Comparison of ENCODE assay signal across 13 mouse cellular contexts in the genomic region with DNA sequence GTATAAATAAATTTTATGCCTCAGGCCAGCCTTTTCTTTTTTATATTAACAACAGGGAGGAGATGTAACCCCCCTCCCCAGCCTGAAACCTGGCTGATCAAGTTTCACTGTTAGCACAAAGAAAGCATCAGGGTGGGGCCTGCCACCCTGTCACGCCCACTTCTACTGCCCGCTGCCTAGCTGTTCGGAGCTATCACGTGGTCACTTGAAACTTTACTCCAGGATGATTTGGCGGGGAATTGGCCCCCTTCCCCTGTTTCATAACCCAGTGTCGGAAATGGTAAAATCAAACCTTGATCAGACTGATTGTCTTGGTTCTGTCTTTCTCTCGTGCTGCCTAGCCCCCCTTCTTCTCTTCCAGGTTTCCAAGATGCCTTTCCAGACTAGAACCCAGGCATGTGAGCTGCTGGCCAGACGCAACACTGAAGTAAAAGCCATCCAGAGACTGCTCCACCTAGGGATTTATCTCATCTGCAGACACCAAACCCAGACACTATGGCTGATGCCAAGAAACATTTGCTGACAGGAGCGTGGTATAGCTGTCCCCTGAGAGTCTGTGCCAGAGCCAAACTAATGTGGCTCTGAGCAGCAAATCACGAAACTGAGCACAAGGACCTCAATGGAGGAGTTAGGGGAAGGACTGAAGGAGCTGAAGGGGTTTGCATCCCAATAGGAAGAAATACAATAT.
DNase-seq lines count a peak whose midpoint lies in the region; TF ChIP-seq lines count a peak whose summit lies in the region.
"Had no signal": no experiment of that assay in that cellular context is flagged by ENCODE, and none has a peak within 500 bp of the region (broad histone marks: within the 10 kb centered on the region; RNA-seq: fewer than 3 reads in every experiment).

No protein-coding gene starts in this region.

- no peak for TF ChIP-seq CTCF in kidney, adult 2 months (conservative IDR thresholded peaks at IDR 0.05; ENCODE audit: insufficient read depth, insufficient read length, low read depth, low read length)
- TF ChIP-seq CTCF in left cerebral cortex, adult 2 months (IDR thresholded peaks at IDR 0.05): no peak

- DNase-seq in ES-CJ7 (ENCODE audit: low read depth, low spot score): peak; percentile 96
- DNase-seq in embryonic facial prominence, embryonic 10.5 days (ENCODE audit: low spot score): peak; percentile 16
- DNase-seq in kidney, adult 2 months: peak; percentile 87
- DNase-seq in kidney, postnatal 4 days: peak; percentile 45 to 73
- DNase-seq in urinary bladder, postnatal 10 days (ENCODE audit: low spot score): no peak
- no peak for DNase-seq in Muller cell, postnatal 12 days (ENCODE audit: inconsistent ontology term)
- no peak for DNase-seq in urinary bladder, postnatal 4 days (ENCODE audit: low spot score in 2 of 2)
- no peak for DNase-seq in left cerebral cortex, adult 2 months (ENCODE audit: extremely low spot score in 1 of 2, low spot score in 2 of 2)
- DNase-seq: adrenal gland, postnatal 10 days; heart, adult 18-20 months; liver, embryonic 13.5 days; spleen, adult 18-20 months; thymus, adult 18-20 months had no signal

- no peaks in the 10 kb centered on the region for H3K27me3 ChIP-seq in embryonic facial prominence, embryonic 10.5 days (replicated peaks; ENCODE audit: low read depth, poor library complexity, severe bottlenecking)
- H3K27me3 ChIP-seq in kidney, adult 2 months (replicated peaks; ENCODE audit: control insufficient read depth, insufficient read depth, low read length): no peaks in the 10 kb centered on the region
- H3K27me3 ChIP-seq: liver, embryonic 13.5 days had no signal

- 72% methylated on average over 10 of the region's 10 CpGs for WGBS in embryonic facial prominence, embryonic 10.5 days
- 32% methylated on average over 10 of the region's 10 CpGs for WGBS in kidney, adult 2 months

- H3K4me3 ChIP-seq in embryonic facial prominence, embryonic 10.5 days: no peak overlapping the region
- H3K4me3 ChIP-seq in kidney, adult 2 months (ENCODE audit: insufficient read depth, low read depth, low read length): 0 out of 2 replicates have a peak overlapping the region, but pooled peaks have one; percentile 4
- H3K4me3 ChIP-seq in left cerebral cortex, adult 2 months: no peak overlapping the region
- H3K4me3 ChIP-seq: liver, embryonic 13.5 days had no signal

- H3K9me3 ChIP-seq in embryonic facial prominence, embryonic 10.5 days: no peaks in the 10 kb centered on the region
- H3K9me3 ChIP-seq: liver, embryonic 13.5 days had no signal

- no peaks in the 10 kb centered on the region for H3K4me1 ChIP-seq in embryonic facial prominence, embryonic 10.5 days
- H3K4me1 ChIP-seq in kidney, adult 2 months (ENCODE audit: control insufficient read depth, insufficient read depth, low read length): peaks cover 7% of the 10 kb centered on the region
- H3K4me1 ChIP-seq: liver, embryonic 13.5 days had no signal

- no peak for TF ChIP-seq POLR2A in kidney, adult 2 months (IDR thresholded peaks at IDR 0.05; ENCODE audit: low read depth, low read length)

- intact Hi-C loops in left cerebral cortex, adult 2 months (cut with DNase I): no loop called here

- no peak overlapping the region for H3K27ac ChIP-seq in embryonic facial prominence, embryonic 10.5 days (replicated peaks)
- H3K27ac ChIP-seq in kidney, adult 2 months (ENCODE audit: insufficient read depth, low read depth, low read length): peak overlapping the region; percentile 99
- no peak overlapping the region for H3K27ac ChIP-seq in left cerebral cortex, adult 2 months
- H3K27ac ChIP-seq: liver, embryonic 13.5 days had no signal

- no peaks in the 10 kb centered on the region for H3K36me3 ChIP-seq in embryonic facial prominence, embryonic 10.5 days (replicated peaks)
- no peaks in the 10 kb centered on the region for H3K36me3 ChIP-seq in kidney, adult 2 months (ENCODE audit: control insufficient read depth, insufficient read depth, low read length)
- H3K36me3 ChIP-seq: liver, embryonic 13.5 days had no signal

Comparison
In these comparisons a context has a peak if more than half of its experiments do, and no peak if none do; other contexts are left out.
1. DNase-seq: peak in ES-CJ7 (single experiment), embryonic facial prominence, embryonic 10.5 days (single experiment), kidney, adult 2 months (single experiment) and kidney, postnatal 4 days (2 of 2); none in urinary bladder, postnatal 10 days (single experiment), Muller cell, postnatal 12 days (single experiment), urinary bladder, postnatal 4 days (0 of 2) and left cerebral cortex, adult 2 months (0 of 2).